In the genomic region with DNA sequence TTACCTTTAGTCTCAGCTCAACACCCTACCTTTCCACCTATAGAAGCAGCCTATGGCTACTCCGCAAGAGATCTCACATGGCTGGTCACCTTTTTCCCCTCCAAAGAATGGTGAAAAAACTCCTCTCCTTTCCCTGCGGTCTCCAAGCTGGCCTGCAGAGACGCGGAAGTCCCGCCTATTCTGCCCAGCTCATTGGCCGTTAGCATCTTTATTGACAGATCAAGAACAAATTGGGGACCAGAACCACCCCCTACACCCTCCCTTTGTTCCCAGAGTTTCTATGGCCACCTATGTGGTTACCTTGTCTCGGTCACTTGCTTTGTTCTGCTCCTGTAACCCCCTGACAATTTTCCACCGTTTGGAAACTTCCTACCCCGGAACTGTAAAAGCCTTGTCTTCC, we compare ENCODE assay signal across 22 mouse cellular contexts. TPM values are rescaled to one million over a fixed set of nuclear protein-coding genes. Genes with fewer than 3 reads are reported as not detected.
DNase-seq lines count a peak whose midpoint lies in the region; ATAC-seq and TF ChIP-seq lines count a peak whose summit lies in the region.
"Had no signal": no experiment of that assay in that cellular context is flagged by ENCODE, and none has a peak within 500 bp of the region (broad histone marks: within the 10 kb centered on the region; RNA-seq: fewer than 3 reads in every experiment).

No protein-coding gene starts in this region.

- no peak for TF ChIP-seq EP300 in ES-Bruce4 (IDR thresholded peaks at IDR 0.05; ENCODE audit: insufficient read depth, low read depth, low read length)

- no peak for ATAC-seq in liver, embryonic 15.5 days (ENCODE audit: insufficient read depth)
- no peak for ATAC-seq in liver, embryonic 12.5 days
- ATAC-seq: activated CD4-positive, CD25-positive, alpha-beta regulatory T cell, adult 4 months; forebrain, embryonic 13.5 days; forebrain, embryonic 15.5 days; forebrain, postnatal 0 days; Patski had no signal

- no peak for TF ChIP-seq CTCF in ES-Bruce4 (IDR thresholded peaks at IDR 0.05; ENCODE audit: low read depth, low read length)

- DNase-seq in ZHBTc4 (ENCODE audit: low read depth, low spot score): peak; percentile 10
- no peak for DNase-seq in yolk sac, embryonic 10.5 days (ENCODE audit: low spot score)
- no peak for DNase-seq in B cell, adult 2 months
- DNase-seq: adrenal gland, adult 8-10 months; adrenal gland, postnatal 14 days; adrenal gland, postnatal 36 days; cerebellum, adult 11-12 months; cerebellum, adult 2 months; cerebellum, adult 9-10 months; cerebellum, postnatal 10 days; cerebellum, postnatal 25 days; forebrain, postnatal 0 days had no signal

- no peak for TF ChIP-seq POLR2A in ES-Bruce4 (IDR thresholded peaks at IDR 0.05; ENCODE audit: insufficient read depth, low read length)

- no peaks in the 10 kb centered on the region for H3K9me3 ChIP-seq in liver, embryonic 15.5 days (replicated peaks)
- H3K9me3 ChIP-seq in liver, embryonic 12.5 days (replicated peaks): no peaks in the 10 kb centered on the region
- H3K9me3 ChIP-seq in ES-Bruce4 (replicated peaks; ENCODE audit: control insufficient read depth, insufficient read depth, low read length, poor library complexity, severe bottlenecking): no peaks in the 10 kb centered on the region
- H3K9me3 ChIP-seq: embryonic facial prominence, embryonic 10.5 days; embryonic facial prominence, embryonic 12.5 days; forebrain, embryonic 13.5 days; forebrain, embryonic 15.5 days had no signal

- peaks cover 49% of the 10 kb centered on the region for H3K4me1 ChIP-seq in liver, embryonic 15.5 days (replicated peaks)
- H3K4me1 ChIP-seq in liver, embryonic 12.5 days: peaks cover 54% of the 10 kb centered on the region
- H3K4me1 ChIP-seq in ES-Bruce4 (ENCODE audit: control insufficient read depth, insufficient read depth, low read length): no peaks in the 10 kb centered on the region
- H3K4me1 ChIP-seq: embryonic facial prominence, embryonic 10.5 days; embryonic facial prominence, embryonic 12.5 days; forebrain, embryonic 13.5 days; forebrain, embryonic 15.5 days had no signal

- H3K27me3 ChIP-seq in liver, embryonic 15.5 days: no peaks in the 10 kb centered on the region
- H3K27me3 ChIP-seq in liver, embryonic 12.5 days (replicated peaks): no peaks in the 10 kb centered on the region
- no peaks in the 10 kb centered on the region for H3K27me3 ChIP-seq in ES-Bruce4 (ENCODE audit: control insufficient read depth, insufficient read depth, low read length, poor library complexity, severe bottlenecking)
- H3K27me3 ChIP-seq: embryonic facial prominence, embryonic 12.5 days; forebrain, embryonic 13.5 days; forebrain, embryonic 15.5 days; Patski had no signal

- no peak overlapping the region for H3K9ac ChIP-seq in liver, embryonic 15.5 days
- no peak overlapping the region for H3K9ac ChIP-seq in liver, embryonic 12.5 days
- H3K9ac ChIP-seq in ES-Bruce4 (ENCODE audit: low read depth, poor library complexity, severe bottlenecking): peak overlapping the region; percentile 49; the same call in 1 of the 2 replicates
- H3K9ac ChIP-seq: embryonic facial prominence, embryonic 12.5 days; forebrain, embryonic 13.5 days; forebrain, embryonic 15.5 days; forebrain, postnatal 0 days had no signal

- WGBS in liver, embryonic 15.5 days (ENCODE audit: insufficient replicate concordance): 84% methylated on average over 9 of the region's 9 CpGs
- 76% methylated on average over 9 of the region's 9 CpGs for WGBS in liver, embryonic 12.5 days (ENCODE audit: insufficient replicate concordance)

- no peak overlapping the region for H3K4me3 ChIP-seq in liver, embryonic 15.5 days (replicated peaks)
- no peak overlapping the region for H3K4me3 ChIP-seq in liver, embryonic 12.5 days
- H3K4me3 ChIP-seq in ES-Bruce4 (ENCODE audit: low read depth, low read length): peak overlapping the region; percentile 47
- H3K4me3 ChIP-seq: embryonic facial prominence, embryonic 10.5 days; embryonic facial prominence, embryonic 12.5 days; forebrain, embryonic 13.5 days; forebrain, embryonic 15.5 days had no signal

- H3K27ac ChIP-seq in liver, embryonic 15.5 days (replicated peaks): 0 out of 2 replicates have a peak overlapping the region, but pooled peaks have one; percentile 0
- H3K27ac ChIP-seq in liver, embryonic 12.5 days: no peak overlapping the region
- H3K27ac ChIP-seq in ES-Bruce4 (ENCODE audit: insufficient read depth, low read length): no peak overlapping the region
- H3K27ac ChIP-seq: embryonic facial prominence, embryonic 10.5 days; embryonic facial prominence, embryonic 12.5 days; forebrain, embryonic 13.5 days; forebrain, embryonic 15.5 days had no signal

- no peak overlapping the region for H3K4me2 ChIP-seq in liver, embryonic 15.5 days
- no peak overlapping the region for H3K4me2 ChIP-seq in liver, embryonic 12.5 days
- H3K4me2 ChIP-seq: embryonic facial prominence, embryonic 12.5 days; forebrain, embryonic 13.5 days; forebrain, embryonic 15.5 days had no signal

- no peaks in the 10 kb centered on the region for H3K36me3 ChIP-seq in liver, embryonic 15.5 days (replicated peaks)
- H3K36me3 ChIP-seq in liver, embryonic 12.5 days: no peaks in the 10 kb centered on the region; the same call in 1 of the 2 replicates
- no peaks in the 10 kb centered on the region for H3K36me3 ChIP-seq in ES-Bruce4 (ENCODE audit: control insufficient read depth, insufficient read depth, low read length, poor library complexity, severe bottlenecking)
- H3K36me3 ChIP-seq: embryonic facial prominence, embryonic 10.5 days; embryonic facial prominence, embryonic 12.5 days; forebrain, embryonic 15.5 days; G1E had no signal

RNA-seq across cellular contexts. Expression of a gene that starts 19.6 kb away (rescaled TPM):
- 66.8 and 70.4 TPM in 2 replicates for polyA plus RNA-seq in liver, embryonic 15.5 days (2015; fragmentation: Nextera tagmentation; extraction: Ambion mirVana)
- polyA plus RNA-seq in liver, embryonic 12.5 days (2016; fragmentation: Nextera tagmentation; extraction: Ambion mirVana): 137 and 141 TPM in 2 replicates
- 8.9 and 9.0 TPM in 2 replicates for polyA plus RNA-seq in ES-Bruce4 (2011; ENCODE audit: insufficient read depth, insufficient read length, low read depth, missing spikeins)
